Mouse (Mus musculus) ovary, postnatal 36 days (tissue): ENCODE measurements around the gene Npas3.

Source experiments
- DNase-seq: peaks from one replicate; pipeline ENCODE4 v3.0.0; 2022; ENCODE audit warnings: low spot score, mixed read lengths

The Npas3 gene

DNA sequence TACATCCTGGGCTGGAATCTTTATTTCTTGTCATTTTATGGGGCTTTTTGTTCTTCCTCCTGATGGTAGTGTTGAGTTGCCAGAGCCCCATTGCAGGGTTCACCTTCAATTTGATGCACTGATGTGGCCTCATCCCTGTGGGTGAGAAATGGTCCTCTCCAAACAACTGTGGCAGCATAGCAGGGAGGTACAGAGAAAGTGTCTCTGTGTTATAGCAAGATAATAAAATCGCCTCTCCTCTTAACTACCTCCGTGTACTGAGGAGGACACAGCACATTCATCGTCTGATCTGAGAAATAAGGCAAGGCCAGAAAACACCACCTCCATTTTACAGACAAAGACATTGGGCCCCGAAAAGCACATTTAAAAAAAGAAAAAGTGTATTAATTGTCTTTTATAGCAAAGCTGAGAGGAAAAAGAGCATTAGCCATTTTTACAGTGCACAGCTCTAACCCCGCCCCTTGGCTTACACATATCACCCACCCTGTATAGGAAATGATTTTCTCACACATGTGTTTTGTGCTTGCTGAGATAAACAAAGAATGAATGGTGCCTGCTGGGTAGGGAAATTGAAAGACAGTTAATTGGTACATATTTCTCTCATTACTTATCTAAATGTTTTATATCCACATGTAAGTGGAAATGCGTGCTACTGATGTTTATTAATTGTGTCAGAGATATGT is 546.4 kb downstream of the Npas3 start:
- DNase-seq: no peak

DNA sequence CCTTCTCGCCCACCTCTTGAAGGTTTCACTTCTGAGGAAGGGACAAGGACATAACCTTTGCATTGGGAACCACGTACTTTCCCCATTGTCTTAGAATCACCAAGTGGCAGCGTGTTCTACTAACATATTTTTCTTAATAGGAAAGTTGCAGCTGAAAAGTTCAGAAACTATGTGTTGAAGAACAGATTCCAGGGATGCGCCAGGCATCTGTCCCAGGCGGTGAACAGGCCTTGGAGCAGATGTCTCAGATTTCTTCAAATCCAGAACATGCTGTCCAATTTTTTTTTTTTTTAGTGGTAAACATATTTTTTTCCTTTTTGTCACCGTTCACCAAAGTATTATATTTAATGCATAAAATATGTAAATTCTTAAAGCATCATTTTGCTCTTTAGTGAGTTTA is 553.4 kb downstream of the Npas3 start:
- DNase-seq: no peak

DNA sequence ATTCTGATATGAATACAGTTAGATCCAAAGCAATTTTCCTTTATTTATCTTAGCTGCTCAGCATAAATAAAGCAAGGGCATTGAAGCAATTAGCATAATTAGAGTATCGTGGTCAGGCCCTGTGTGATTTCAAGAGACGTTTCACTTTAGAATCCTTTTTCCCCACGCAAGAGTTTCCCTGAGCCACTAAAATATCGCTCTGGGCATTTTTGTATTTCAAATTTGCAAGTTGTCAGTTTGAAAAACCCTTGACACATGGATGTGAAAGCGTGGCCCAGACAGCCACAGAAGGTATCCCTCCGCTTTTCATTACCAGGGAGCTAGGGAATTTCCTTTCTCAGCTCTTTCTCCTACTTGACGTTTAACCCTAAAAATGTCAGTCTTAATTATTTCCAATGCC is 553.9 kb downstream of the Npas3 start:
- DNase-seq: no peak

DNA sequence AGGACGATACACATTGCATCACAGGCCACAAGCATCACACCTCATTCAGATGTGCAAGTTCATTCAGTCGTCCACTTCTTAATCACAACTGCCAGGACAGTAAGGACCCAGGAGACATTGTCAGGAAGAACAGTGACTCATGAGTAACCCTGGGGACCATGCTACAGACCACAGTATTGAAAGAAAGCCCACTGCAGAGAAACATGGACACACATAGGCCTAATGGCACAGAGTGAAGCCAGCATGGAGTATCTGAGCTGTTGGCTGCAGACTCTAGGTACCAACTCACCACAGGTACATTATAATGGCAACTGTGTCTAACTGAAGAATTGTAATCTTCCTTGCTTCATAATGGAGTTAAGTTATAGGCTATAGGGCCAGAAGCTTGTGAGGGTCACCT is 561.6 kb downstream of the Npas3 start:
- DNase-seq: no peak

DNA sequence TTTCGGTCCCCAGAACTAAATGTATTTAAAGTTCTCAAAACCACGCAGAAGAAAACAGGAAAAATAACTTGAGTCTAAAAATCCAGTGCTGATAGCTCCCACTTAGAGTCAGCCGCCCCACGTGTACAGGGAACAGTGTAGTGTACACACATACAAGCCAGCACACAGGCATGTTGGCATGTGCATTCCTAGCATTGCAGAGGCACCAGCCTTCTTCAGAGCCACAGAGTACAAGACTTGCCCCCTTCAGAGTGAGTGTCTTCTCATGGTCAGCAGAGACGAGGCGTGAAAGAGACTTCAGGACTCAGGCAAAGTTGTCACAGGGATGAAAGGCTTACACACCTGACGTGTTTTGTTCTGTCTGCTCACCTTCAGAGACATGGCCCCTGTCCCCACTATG is 565.8 kb downstream of the Npas3 start:
- DNase-seq: no peak

DNA sequence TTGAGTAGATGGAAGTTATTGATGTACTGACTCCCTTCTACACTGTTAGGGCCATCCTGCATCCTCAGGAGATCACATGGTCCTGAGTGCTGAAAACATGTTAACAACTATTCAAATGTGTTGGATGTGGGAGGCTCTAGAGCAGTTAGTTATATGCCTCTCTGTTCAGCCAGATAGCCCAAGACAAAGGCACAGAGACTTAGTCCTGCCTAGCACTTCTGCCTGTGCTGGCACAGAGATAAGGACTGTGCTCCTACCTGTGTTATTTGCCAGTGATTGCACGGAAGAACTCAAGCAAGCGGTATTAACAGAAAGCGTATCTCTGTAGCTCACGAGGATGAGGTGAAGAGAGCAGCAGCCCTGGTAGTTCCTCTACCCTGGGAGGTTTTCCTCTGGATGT is 571.5 kb downstream of the Npas3 start:
- no peak for DNase-seq

DNA sequence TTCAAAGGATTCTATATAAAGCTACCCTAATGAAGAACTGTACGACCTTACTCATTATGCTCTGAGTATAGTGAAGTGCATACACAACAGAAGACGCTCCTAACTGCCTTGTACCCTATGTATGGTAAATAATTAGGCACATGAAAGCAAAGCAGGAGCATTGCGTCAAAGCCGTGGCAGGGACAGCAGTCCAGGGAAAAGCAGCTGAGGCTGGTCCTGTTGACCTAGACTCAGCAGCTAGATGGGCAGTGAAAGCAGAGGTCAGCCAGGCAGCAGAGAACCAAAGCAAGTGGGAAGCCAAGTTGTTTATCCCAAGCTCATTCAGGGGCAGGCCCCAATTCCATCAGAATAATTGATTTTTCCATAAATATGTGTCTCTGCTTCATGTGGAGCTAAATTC is 574.4 kb downstream of the Npas3 start:
- no peak for DNase-seq

DNA sequence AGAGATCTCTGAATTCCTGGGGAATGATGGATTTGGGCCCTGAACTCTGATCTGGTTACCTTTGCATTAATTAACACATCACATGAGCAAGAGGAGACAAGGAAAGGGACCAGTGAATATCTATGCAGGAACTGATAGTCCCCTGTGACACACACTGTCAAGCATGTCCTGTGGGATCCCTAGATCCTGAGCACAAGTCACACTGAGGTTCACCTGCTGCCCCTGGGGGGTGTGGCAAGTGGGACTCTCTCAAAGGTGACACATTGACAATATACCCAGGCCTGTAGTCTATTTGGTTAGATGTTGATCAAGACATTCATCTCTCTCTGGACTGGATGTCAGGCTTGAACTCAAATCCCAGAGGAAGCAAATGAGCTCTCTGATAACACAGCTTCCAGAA is 576.8 kb downstream of the Npas3 start:
- DNase-seq: no peak

DNA sequence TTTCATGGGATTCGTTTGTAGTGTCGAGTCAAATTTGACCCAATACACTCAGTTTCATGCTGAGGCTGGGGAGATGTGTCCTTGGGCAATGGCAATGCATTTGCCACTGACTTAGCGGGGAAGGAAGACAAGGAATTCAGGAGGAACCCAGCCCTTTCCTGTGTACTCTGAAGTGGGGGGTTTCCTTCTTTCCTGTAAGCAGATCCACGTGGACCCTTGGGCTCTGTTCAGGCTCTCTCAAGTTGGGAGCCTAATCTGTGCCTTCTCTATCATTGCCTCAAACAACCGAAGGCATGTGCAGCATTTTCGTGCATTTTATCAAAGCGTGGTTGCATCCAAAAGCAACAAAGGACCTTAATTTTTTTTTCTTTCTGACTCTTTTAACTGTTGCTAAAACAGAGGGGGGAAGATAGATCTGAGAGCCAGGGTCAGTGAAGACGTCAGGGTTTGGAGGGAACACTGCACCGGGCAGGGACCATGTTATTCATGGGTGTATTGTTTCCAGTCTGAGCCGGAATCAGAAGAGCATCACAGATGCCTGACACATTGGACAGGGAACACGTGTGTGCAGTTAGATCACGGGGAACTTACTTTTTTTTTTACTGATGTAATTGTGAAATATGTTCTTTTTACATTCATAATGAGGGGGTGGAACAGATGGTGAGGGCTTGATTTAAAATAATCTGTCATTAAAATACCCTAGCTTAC is 577.6 kb downstream of the Npas3 start:
- DNase-seq: no peak

DNA sequence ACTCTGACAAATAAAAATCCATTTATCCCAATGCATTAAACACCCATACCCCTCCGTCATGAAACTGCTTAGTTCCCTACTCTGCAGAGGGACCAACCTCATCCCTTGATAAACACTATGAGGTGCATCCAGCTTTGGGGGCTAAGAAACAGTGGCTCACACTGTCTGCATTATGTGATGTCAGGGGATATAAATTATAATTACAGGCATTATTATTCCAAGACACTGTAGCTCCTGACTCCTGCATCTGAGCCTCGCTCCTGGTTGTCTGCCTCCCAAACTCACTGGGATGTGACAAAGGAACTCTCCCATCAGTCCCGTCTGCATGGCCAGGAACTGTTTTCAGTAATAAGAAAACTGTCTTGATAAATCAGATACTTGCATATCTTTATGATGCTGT is 578.3 kb downstream of the Npas3 start:
- no peak for DNase-seq

DNA sequence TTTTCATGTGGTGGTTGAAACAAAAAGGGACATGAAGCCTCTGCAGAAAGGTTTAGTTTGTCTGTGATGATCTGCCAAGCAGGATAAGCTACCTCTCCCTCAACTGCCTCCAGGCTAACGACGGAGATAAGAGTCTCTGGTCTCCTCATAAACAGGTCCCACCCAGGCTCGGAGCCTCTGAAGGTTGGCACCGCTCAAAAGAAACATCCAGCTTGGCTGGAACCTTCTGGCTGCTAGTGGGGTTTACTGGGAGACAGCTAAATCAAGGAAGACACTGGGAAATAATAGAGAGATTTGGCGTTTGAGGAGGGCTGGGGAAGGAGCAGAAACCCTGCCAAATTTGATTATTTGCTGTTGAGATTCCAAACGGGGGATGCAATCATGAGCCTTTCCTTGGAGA is 584.1 kb downstream of the Npas3 start:
- DNase-seq: no peak

DNA sequence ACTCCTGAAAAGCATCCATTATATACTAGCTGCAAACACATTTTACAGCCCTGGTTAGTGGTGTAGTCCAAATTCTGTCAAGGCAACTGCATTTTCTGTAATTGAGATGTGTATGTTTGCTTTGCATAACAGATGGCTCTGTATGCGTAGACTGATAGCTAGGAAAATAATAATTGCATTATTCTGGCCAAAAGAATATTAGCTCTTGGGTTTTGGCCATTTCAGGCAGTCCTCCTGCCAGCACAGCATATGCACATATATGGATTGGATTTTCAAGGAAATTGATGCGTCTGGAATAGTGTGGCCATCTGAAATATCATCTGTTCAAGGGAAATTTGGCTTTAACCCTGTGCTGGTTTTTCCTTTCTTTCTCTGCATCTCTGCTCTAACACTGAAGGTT is 584.9 kb downstream of the Npas3 start:
- DNase-seq: no peak

DNA sequence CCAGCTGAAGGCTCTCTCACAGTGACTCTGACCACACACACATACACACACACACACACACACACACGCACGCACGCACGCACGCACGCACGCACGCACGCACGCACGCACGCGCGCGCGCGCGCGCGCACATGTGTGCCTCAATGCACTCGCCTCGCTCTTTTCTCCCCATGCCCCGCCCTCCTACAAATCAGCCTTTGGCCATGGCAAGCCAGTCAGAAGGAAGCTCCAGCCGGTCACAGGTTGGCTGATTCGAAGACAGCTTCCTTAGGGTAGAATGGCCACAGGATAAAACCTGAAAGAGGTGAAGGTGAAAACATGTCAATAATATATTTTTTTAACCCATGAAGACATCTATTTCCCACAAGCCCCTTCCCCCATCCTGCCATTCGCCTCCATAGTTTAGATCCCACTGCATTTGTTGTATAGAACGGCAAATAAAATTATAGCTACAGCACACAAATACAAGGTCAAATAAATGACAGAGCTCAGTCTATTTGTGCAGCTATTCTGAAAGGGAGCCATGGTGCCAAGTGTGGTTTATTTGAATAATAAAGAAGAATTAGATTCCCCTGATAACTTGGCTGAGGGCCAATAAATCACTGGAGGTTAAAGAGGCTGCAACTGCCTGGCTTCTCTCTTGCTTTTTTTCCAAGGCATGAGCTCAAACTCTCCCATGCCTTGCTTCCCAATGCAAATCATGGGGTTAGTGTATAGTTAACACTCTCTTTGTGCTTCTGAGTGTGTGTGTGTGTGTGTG is 587.7 kb downstream of the Npas3 start:
- DNase-seq: no peak

DNA sequence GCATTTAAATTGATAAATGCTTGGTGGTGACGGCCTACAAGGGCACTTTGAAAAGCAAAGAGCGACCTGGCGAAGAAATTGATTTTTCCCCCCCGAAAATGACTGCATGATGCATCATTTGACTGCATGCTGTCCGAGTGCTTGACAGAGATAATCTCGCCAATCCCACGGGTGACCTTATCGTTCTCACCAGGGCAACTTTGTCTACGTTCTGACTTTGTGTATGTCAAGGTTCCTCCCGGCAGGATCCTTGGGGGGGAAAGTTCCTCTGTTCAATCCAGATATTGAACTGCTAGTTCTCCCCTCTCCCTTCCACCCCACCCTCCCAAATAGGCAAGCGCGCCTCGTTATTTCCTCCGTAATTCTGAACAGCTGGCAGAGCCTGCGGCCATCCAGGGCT is 588.9 kb downstream of the Npas3 start:
- no peak for DNase-seq

DNA sequence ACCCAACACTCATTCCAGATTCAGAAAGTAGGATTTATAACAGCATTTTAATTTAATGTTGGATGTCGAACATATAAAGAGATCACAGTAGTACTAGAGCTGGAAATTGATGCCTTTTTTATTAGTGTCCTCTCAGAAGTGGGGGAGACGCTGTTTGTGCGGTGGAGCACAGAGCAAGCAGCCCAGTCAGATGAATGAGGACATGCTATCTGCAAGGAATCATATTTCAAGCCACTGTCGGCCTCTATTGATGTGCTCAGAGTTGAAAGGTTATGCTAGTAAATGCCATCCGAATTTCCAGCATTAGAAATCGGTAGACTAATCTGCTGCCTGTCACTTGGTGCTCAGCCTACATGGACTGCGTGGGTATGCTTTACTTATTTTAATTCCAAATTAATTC is 590.1 kb downstream of the Npas3 start:
- DNase-seq: no peak

DNA sequence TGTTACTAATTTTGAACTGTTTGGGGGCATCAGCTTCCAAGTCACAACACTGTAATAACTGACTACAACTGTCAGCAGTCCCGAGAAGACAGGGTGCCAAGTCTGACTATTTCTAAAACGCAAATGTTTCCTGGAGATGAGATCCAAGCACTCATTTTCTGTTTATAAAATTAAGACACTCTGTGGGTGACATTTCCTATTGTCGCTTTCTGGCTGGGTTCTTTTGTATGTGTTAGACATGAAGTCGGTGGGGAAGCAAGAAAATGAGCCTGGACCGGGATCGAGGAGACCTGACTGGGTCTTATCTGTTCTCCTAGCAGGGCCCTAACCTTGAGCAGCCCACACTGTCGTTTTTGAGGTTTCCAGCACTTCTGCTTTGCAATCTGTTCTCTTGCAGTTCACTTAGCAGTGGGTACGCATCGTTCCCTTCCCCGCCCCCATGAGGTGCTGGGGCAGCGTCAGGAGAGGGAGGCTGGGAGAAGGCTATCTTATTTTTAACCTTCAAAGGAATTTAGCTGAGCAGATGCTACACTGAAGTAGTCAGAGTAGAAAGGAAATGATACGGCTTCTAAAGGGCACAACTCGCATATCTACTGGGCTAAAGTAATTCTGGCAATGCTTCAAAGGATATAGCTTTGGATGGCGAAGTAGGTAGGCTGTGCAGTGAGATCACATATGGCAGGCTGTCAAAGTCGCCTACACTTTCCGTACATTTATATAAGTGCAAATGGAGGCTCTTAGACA is 593.6 kb downstream of the Npas3 start:
- DNase-seq: peak; percentile 55

DNA sequence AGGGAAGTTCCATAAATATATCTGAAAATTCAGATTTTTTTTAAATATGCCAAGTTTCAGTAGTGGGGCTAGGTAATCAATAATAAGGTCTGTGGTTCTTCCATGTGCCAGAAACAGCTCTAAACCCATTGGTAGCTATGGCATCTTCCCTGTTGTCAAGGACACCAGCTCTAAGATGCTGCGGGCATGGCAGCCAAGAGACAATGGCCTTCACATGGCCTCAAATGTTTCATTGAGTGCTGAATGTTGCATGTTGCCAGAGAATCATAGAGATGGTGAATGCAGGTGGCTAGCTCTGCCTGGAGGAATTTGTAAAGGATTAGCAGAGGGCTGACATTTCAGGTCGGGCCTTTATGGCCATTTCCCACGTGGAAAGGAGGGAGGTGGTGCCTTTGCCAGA is 595.1 kb downstream of the Npas3 start:
- DNase-seq: no peak

DNA sequence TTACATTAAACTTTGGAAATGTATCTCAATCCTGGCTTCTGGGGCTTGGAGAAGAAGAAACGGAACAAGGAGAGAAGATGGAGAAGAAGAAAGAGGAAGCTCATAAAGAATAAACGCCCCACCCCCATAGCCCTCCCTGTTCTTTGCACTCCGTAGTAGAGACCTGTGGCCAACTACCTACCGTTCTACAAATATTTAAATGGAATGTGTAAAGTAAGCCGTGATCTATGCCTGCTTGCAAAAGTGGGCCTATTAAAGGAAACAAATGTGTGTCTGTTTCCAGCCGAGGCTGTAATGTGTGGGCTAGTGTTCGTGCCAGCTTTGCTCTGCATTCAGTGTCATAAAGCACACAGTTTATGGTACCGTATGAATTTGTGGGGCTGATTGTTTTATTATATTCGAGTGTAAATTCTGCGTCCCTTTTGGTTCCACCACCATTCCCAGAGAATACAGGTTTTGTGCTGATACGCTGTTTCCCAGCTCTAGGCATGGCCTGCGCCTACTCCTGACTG is 597.7 kb downstream of the Npas3 start:
- no peak for DNase-seq

DNA sequence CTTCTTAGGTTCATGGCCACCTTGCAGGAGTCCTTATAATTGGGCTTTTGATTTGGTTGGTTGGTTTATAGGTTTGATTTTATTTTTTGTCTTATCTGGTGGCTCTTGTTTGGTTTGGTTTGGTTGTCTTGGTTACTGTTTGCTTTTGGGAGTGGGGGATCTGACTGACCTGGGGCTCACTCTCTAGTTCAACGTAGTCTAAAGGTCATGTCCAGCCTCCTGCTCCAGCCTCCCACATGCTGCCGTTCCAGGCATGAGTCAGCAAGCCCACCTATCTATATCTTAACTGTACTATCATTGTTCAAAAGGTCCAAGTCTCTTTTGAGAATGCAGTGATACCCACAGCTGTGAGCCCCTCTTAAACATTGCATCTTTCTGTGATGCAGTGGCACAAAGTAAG is 600.8 kb downstream of the Npas3 start:
- DNase-seq: no peak

DNA sequence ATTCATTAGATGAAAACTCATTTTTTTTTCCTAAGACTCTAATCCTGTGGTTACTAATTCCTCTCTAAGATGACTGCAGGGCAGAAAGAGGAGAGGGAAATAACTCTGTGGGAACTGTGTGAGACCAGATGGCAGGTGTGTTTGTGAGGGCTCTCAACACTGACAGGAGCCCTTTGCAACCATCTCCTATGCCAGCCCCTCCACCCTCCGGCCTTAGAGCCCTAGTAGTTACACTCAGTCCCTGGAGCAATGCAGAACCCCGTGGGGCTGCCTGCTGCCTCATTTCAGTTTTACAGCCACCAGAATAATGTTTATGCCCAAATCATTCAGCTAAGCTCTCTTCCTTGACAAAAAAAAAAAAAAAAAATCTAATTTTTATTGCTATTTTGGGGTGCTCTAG is 604.0 kb downstream of the Npas3 start:
- DNase-seq: no peak

DNA sequence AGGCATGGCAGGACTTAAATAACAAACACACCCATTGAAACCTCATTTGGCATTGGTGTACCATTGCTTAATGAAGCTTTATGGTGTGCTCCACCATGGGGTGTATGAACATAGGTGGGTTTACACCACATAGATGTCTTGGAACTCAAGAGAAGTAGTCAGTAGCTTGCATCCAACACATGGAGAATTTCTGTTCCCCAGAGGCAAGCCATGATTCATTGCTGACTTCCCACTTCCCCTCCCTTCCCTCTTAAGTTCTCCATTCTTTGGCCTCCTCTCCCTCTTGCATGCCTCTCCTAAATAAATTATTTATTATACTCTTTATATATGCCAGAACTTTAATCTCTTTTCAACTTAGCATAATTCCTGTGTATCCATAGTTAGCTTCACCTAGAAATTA is 611.7 kb downstream of the Npas3 start:
- DNase-seq: no peak

DNA sequence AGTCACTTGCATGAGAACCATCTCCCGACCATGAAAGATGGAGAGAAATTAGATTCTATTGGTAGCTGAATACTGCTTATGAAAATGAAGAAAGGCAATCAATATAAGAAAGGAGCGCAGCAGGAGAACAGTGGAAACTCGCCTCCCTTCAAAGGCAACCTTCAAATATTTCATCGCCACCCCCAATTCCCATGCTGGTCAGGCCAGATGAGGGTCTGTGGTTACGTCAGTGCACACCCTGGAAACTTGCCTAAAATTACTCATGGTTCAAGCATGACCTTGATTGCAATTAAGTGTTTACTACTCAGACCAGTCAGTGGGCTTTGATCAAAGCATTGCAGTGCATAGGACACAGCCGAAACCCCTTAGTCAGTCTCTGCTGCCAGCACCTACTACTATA is 613.8 kb downstream of the Npas3 start:
- no peak for DNase-seq
